Mouse (Mus musculus): ENCODE data around the gene Vgll4. TPM values are rescaled to one million over a fixed set of nuclear protein-coding genes. Genes with fewer than 3 reads are reported as not detected.

Gene Vgll4
- total and polyA plus RNA-seq, 3 experiments: 22.3 to 24.7 (median 23.5) TPM

- WGBS: 57% methylated on average over 19 of the region's 19 CpGs
- H3K4me3 ChIP-seq: no peak overlapping the region
- 0 out of 2 replicates have a peak, but pooled peaks have one; percentile 13 for TF ChIP-seq EP300 (IDR thresholded peaks at IDR 0.05; ENCODE audit: insufficient read depth, low read depth, low read length)
- no peak for TF ChIP-seq CTCF (IDR thresholded peaks at IDR 0.05)
- no peaks in the 10 kb centered on the region for H3K27me3 ChIP-seq (ENCODE audit: control insufficient read depth, insufficient read depth, low read length)
- H3K4me1 ChIP-seq (ENCODE audit: control insufficient read depth, insufficient read depth, low read length): peaks cover 59% of the 10 kb centered on the region
- 0 out of 2 replicates have a peak overlapping the region, but pooled peaks have one; percentile 1 for H3K9ac ChIP-seq (ENCODE audit: low read depth, low read length)
- intact Hi-C loops (cut with DNase I): no loop called here
- peaks cover 27% of the 10 kb centered on the region for H3K36me3 ChIP-seq (ENCODE audit: control insufficient read depth, insufficient read depth, low read length)
- H3K79me2 ChIP-seq (replicated peaks; ENCODE audit: control insufficient read depth, insufficient read depth, low read length): peaks cover 15% of the 10 kb centered on the region
- peak in 1 of 2 experiments; percentile 43 for DNase-seq
- H3K27ac ChIP-seq: peak overlapping the region; percentile 9; the same call in 1 of the 2 replicates
Observed at GRCm38 (mm10) chr6:114878841-114879520, 90.8 kb downstream of the Vgll4 start.

GRCm38 (mm10) chr6:114876546-114876945 lies 93.2 kb downstream of the Vgll4 start:
- WGBS: 55% methylated on average over 6 of the region's 6 CpGs
- Histone ChIP-seq H3K9ac (ENCODE audit: low read depth, low read length) (no peak overlapping the region), H3K79me2 (replicated peaks; ENCODE audit: control insufficient read depth, insufficient read depth, low read length) (peaks cover 9% of the 10 kb centered on the region), H3K27ac (peak overlapping the region; percentile 60), H3K27me3 (ENCODE audit: control insufficient read depth, insufficient read depth, low read length) (no peaks in the 10 kb centered on the region), H3K36me3 (ENCODE audit: control insufficient read depth, insufficient read depth, low read length) (peaks cover 20% of the 10 kb centered on the region), H3K4me3 (no peak overlapping the region), H3K4me1 (ENCODE audit: control insufficient read depth, insufficient read depth, low read length) (peaks cover 52% of the 10 kb centered on the region)
- no peak for DNase-seq
- TF ChIP-seq POLR2A (IDR thresholded peaks at IDR 0.05; ENCODE audit: insufficient read depth, low read depth, low read length): no peak
- TF ChIP-seq CTCF (IDR thresholded peaks at IDR 0.05): no peak
- no peak for TF ChIP-seq EP300 (IDR thresholded peaks at IDR 0.05; ENCODE audit: insufficient read depth, low read depth, low read length)
- intact Hi-C loops (cut with DNase I): loop anchor here (2.0 kb wide), 1 partner anchor 14 kb away; no protein-coding TSS in a partner anchor

DNA sequence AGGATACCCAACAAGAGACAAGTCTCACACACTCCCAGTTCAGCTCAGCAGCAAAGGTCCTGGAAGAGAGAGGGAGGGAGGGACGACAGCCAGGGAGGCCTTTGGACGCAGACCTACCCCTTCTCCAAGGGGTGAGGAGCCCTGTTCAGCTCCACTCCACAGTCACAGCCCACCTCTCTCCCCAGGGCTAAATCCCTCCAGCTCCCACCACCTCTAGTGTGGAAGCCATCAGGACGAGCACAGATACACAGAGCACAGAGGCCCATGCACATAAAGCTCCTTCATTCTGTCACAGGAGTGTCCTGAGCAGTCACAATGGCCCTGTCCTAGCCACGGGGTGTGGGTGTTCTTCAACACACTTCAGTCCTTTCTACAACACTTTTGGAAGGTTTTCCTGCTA lies 93.8 kb downstream of the Vgll4 start:
- peak overlapping the region; percentile 95 for H3K27ac ChIP-seq
- intact Hi-C loops (cut with DNase I): loop anchor here (2.0 kb wide), 1 partner anchor 13 kb away; no protein-coding TSS in a partner anchor
- TF ChIP-seq EP300 (IDR thresholded peaks at IDR 0.05; ENCODE audit: insufficient read depth, low read depth, low read length): no peak
- TF ChIP-seq POLR2A (IDR thresholded peaks at IDR 0.05; ENCODE audit: insufficient read depth, low read depth, low read length): no peak
- no peak for TF ChIP-seq CTCF (IDR thresholded peaks at IDR 0.05)
- H3K79me2 ChIP-seq (replicated peaks; ENCODE audit: control insufficient read depth, insufficient read depth, low read length): peaks cover 11% of the 10 kb centered on the region
- H3K4me3 ChIP-seq: no peak overlapping the region
- peaks cover 19% of the 10 kb centered on the region for H3K36me3 ChIP-seq (ENCODE audit: control insufficient read depth, insufficient read depth, low read length)
- WGBS: 16% methylated on average over 4 of the region's 4 CpGs
- H3K4me1 ChIP-seq (ENCODE audit: control insufficient read depth, insufficient read depth, low read length): peaks cover 52% of the 10 kb centered on the region
- H3K9ac ChIP-seq (ENCODE audit: low read depth, low read length): peak overlapping the region; percentile 3
- H3K27me3 ChIP-seq (ENCODE audit: control insufficient read depth, insufficient read depth, low read length): no peaks in the 10 kb centered on the region
- peak in 1 of 2 experiments; percentile 57 for DNase-seq

- Histone ChIP-seq H3K27me3 (ENCODE audit: control insufficient read depth, insufficient read depth, low read length) (no peaks in the 10 kb centered on the region), H3K9ac (ENCODE audit: low read depth, low read length) (peak overlapping the region; percentile 83), H3K4me1 (ENCODE audit: control insufficient read depth, insufficient read depth, low read length) (peaks cover 50% of the 10 kb centered on the region), H3K36me3 (ENCODE audit: control insufficient read depth, insufficient read depth, low read length) (peaks cover 13% of the 10 kb centered on the region; the same call in 1 of the 2 replicates), H3K79me2 (replicated peaks; ENCODE audit: control insufficient read depth, insufficient read depth, low read length) (peaks cover 13% of the 10 kb centered on the region), H3K27ac (peak overlapping the region; percentile 95), H3K4me3 (peak overlapping the region; percentile 55)
- WGBS: under 1% methylated on average over 18 of the region's 18 CpGs
- peak; percentile 97 to 98 for DNase-seq
- peak; percentile 88 for TF ChIP-seq EP300 (IDR thresholded peaks at IDR 0.05; ENCODE audit: insufficient read depth, low read depth, low read length)
- TF ChIP-seq CTCF (IDR thresholded peaks at IDR 0.05): peak; percentile 28
- TF ChIP-seq POLR2A (IDR thresholded peaks at IDR 0.05; ENCODE audit: insufficient read depth, low read depth, low read length): peak; percentile 43
- intact Hi-C loops (cut with DNase I): loop anchor here (1.0 kb wide), 3 partner anchors 8 to 57 kb away; no protein-coding TSS in a partner anchor
Observed at GRCm38 (mm10) chr6:114875018-114875558, 94.7 kb downstream of the Vgll4 start.

DNA sequence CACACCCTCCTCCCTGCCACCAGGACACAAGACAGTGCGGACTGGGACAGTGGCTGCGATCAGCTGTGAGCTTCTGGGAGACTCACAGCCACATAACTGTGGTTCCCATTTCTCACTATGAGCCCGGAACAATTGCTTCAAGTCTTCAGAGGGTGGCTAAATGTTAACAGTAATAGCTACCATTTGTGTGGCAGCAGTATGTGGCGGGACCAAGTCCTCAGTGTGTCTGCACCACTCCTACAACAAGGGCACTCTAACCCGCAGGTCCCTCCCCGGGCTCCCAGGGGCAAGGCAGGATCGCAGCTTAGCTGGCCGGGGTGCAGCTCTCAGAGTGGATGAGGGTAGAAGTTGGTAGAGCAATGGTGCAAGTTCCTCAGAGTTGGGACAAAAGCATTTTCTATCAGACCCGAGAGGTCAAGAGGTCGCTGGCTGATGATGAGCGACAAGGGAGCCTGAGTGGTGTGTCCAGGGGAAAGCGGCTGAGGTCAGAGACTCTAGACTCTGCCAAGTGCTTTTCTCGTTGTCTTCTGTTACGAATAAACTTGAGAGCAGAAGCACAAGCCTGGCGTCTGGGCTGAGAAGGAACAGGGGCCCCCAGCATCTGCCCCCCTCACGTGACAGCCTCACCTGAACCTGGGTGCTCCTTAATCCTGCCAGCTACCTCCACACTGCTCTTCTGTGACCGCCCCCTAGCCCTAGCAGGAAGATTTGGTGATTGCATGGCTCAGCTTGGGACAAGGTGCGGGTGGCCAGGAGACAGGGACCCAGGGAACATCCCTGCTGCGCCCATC lies 95.5 kb downstream of the Vgll4 start:
- H3K27me3 ChIP-seq (ENCODE audit: control insufficient read depth, insufficient read depth, low read length): no peaks in the 10 kb centered on the region
- TF ChIP-seq POLR2A (IDR thresholded peaks at IDR 0.05; ENCODE audit: insufficient read depth, low read depth, low read length) (no peak), CTCF (IDR thresholded peaks at IDR 0.05) (peak; percentile 28; the same call in 1 of the 2 replicates), EP300 (IDR thresholded peaks at IDR 0.05; ENCODE audit: insufficient read depth, low read depth, low read length) (no peak)
- peak; percentile 55 to 66 for DNase-seq
- peak overlapping the region; percentile 95 for H3K27ac ChIP-seq
- intact Hi-C loops (cut with DNase I): loop anchor here (5.0 kb wide), 1 partner anchor 147 kb away; no protein-coding TSS in a partner anchor
- 5% methylated on average over 19 of the region's 19 CpGs for WGBS
- H3K4me3 ChIP-seq: peak overlapping the region; percentile 55
- H3K9ac ChIP-seq (ENCODE audit: low read depth, low read length): peak overlapping the region; percentile 83
- peaks cover 15% of the 10 kb centered on the region for H3K79me2 ChIP-seq (replicated peaks; ENCODE audit: control insufficient read depth, insufficient read depth, low read length)
- peaks cover 50% of the 10 kb centered on the region for H3K4me1 ChIP-seq (ENCODE audit: control insufficient read depth, insufficient read depth, low read length)
- peaks cover 9% of the 10 kb centered on the region; the same call in 1 of the 2 replicates for H3K36me3 ChIP-seq (ENCODE audit: control insufficient read depth, insufficient read depth, low read length)

Measured in heart, adult 2 months (tissue).